ENCODE assay signal across 29 mouse cellular contexts in genomic region chr19:14519186-14519585, GRCm38 (mm10).
"Had no signal": no experiment of that assay in that cellular context is flagged by ENCODE, and none has a peak within 500 bp of the region (broad histone marks: within the 10 kb centered on the region; RNA-seq: fewer than 3 reads in every experiment).

No protein-coding gene starts in this region.

- H3K27ac ChIP-seq: limb, embryonic 10.5 days; limb, embryonic 12.5 days; limb, embryonic 13.5 days; limb, embryonic 15.5 days; liver, embryonic 12.5 days; liver, embryonic 13.5 days; liver, embryonic 14.5 days; liver, embryonic 15.5 days; lung, embryonic 15.5 days; macrophage; midbrain, embryonic 10.5 days; midbrain, embryonic 12.5 days; neural tube, embryonic 12.5 days had no signal

- H3K4me2 ChIP-seq: limb, embryonic 12.5 days; limb, embryonic 13.5 days; limb, embryonic 15.5 days; liver, embryonic 11.5 days; liver, embryonic 12.5 days; liver, embryonic 13.5 days; liver, embryonic 15.5 days; lung, embryonic 14.5 days; lung, embryonic 15.5 days; midbrain, embryonic 11.5 days; midbrain, embryonic 12.5 days; midbrain, embryonic 13.5 days; midbrain, embryonic 15.5 days; neural tube, embryonic 12.5 days had no signal

- ATAC-seq: liver, embryonic 12.5 days; liver, postnatal 0 days had no signal

- H3K4me1 ChIP-seq: limb, embryonic 15.5 days; lung, embryonic 15.5 days; neural tube, embryonic 12.5 days had no signal

- H3K9ac ChIP-seq: limb, embryonic 12.5 days; limb, embryonic 13.5 days; limb, embryonic 15.5 days; liver, embryonic 12.5 days; liver, embryonic 13.5 days; liver, embryonic 14.5 days; liver, embryonic 15.5 days; liver, postnatal 0 days; lung, embryonic 14.5 days; lung, embryonic 15.5 days; midbrain, embryonic 12.5 days; midbrain, embryonic 13.5 days; midbrain, embryonic 15.5 days; neural tube, embryonic 12.5 days had no signal

- H3K9me3 ChIP-seq: limb, embryonic 10.5 days; limb, embryonic 12.5 days; limb, embryonic 13.5 days; limb, embryonic 15.5 days; liver, embryonic 12.5 days; liver, embryonic 13.5 days; liver, embryonic 15.5 days; lung, embryonic 15.5 days; megakaryocyte, embryonic 14.5 days; midbrain, embryonic 10.5 days; midbrain, embryonic 12.5 days; midbrain, embryonic 13.5 days; midbrain, embryonic 15.5 days; neural tube, embryonic 12.5 days had no signal

- H3K4me3 ChIP-seq: limb, embryonic 10.5 days; limb, embryonic 12.5 days; limb, embryonic 13.5 days; limb, embryonic 15.5 days; liver, embryonic 12.5 days; liver, embryonic 13.5 days; liver, embryonic 15.5 days; lung, embryonic 15.5 days; megakaryocyte, embryonic 14.5 days; midbrain, embryonic 10.5 days; midbrain, embryonic 12.5 days; midbrain, embryonic 13.5 days; midbrain, embryonic 15.5 days; myocyte; neural tube, embryonic 12.5 days had no signal

- H3K36me3 ChIP-seq: midbrain, embryonic 15.5 days had no signal

- H3K27me3 ChIP-seq: limb, embryonic 12.5 days; limb, embryonic 13.5 days; limb, embryonic 15.5 days; liver, embryonic 12.5 days; liver, embryonic 13.5 days; liver, embryonic 15.5 days; lung, embryonic 15.5 days; megakaryocyte, embryonic 14.5 days; midbrain, embryonic 15.5 days; neural tube, embryonic 12.5 days had no signal

- DNase-seq: left cerebral cortex, postnatal 4 days; liver; liver, embryonic 13.5 days; liver, postnatal 0 days; lung, adult 18-20 months; lung, adult 2 months; lung, embryonic 14.5 days; lung, postnatal 10 days; lung, postnatal 14 days; lung, postnatal 36 days; lung, postnatal 4 days had no signal
